Mouse (Mus musculus): ENCODE measurements at regions not wholly inside any gene's neighbourhood (a gene's known extent, or its start where the extent isn't known, plus 50 kb on each side); places are given as distances from the start of the nearest gene placed in this dataset.

GRCm38 (mm10) chr5:149338016-149338696, 73.4 kb upstream of the Medag start:
- intact Hi-C loops (cut with DNase I): loop anchor here (5.0 kb wide), 3 partner anchors 126 to 531 kb away; partner anchors contain the start of genes Hmgb1 and Uspl1
- DNase-seq (ENCODE audit: low spot score in 2 of 2): peak; percentile 65 to 78

DNA sequence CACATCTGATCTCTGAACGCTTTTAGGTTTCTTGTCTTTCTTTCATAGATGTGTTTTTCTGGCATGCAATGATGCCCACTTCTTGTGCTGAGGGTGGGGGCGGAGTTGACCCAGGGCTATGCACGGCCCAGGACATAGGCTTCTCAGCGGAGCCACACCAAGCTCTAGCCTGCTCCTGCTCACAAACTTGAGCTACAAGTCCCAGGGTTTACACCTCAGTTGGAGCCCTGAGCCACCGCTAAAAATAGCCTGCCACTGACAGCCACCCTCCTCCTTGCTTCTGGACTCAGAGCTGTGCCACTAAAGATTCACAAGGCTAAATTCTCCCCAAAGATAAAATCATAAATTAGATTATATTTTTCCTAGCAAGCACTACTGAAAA, 72.9 kb upstream of the Medag start:
- intact Hi-C loops (cut with DNase I): loop anchor here (5.0 kb wide), 3 partner anchors 126 to 531 kb away; partner anchors contain the start of genes Hmgb1 and Uspl1
- DNase-seq (ENCODE audit: low spot score in 2 of 2): peak in 1 of 2 experiments; percentile 24

DNA sequence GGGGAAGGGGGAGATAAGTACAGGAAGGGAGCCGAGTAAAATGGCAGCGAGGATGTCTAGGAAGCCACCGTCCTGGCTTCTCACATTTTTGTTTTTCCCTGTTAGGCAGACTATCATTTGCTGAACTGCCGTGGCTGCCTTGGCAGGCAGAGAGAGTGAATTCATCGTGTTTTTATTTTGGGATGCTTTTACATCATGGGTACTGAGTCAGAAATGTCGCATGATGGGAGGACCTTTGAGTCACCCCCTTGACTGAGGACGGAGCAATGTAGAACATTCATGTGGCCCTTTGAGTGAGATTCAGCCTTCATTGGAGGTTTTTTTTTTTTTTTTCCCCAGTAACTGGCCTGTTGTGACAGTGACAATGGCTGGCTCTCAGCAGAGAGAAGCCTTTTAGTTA, 71.2 kb upstream of the Medag start:
- DNase-seq (ENCODE audit: low spot score in 2 of 2): no peak
- intact Hi-C loops (cut with DNase I): no loop called here

DNA sequence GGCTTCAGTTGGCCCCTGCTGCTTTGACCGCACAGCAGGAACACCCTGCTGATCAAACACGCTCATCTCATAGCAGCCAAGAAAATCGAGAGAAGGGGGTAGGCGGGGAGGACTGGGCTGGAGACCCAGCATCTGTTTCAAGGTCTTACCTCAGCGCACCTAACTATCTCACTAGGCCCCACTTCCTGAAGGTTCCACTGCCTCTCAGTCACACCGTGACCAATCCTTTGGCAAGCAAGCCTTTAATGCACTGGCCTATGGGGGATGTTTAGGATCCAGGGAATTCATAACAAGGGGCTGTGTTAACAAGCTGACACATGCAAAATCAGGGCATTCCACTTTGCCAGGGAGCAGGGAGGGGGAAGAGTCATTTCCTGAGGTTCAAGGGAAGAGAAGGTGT, 70.1 kb upstream of the Medag start:
- no peak for DNase-seq (ENCODE audit: low spot score in 2 of 2)
- intact Hi-C loops (cut with DNase I): no loop called here

DNA sequence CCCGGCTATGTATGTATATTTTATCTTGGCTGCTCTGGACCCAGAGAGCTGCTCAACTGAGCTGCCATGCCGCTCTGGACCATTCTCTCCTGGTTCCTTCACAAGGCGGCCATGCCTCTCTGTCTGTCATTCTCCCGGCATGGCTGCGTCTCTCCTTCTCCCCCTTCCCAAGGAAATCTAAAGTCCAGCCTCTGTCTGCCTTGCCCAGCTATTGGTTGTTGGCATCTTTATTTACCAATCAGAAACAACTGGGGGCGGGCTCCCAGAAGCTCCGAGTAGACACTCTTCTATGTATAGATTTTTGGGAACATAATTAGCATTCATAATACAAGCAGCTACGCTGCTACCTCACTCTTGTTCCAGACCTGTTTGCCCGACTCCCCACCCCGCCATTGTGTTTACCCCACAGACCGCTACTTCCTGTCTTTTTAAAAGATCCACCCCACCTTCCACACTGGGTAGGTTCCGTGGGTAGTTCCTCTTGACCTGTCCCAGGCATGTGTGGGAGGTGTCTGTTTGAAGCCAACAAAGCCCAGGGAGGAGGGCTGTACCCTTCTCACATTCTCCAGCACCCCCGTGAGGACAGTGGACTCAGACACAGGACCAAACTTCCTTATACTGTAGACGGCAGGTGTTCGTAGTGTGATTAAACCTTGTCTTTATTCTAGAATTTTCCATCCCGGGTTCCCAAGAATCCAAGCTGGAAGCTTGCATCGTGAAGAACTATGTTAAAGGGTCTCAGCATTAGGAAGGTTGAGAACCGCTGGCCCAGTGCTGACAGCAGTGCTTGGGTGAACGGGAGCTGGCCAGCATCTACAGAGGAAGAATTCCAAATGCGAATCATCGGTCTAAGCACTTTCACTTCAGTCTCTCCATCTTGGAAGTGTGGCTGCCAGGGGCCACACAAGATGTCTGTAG, 67.7 kb upstream of the Medag start:
- intact Hi-C loops (cut with DNase I): no loop called here
- no peak for DNase-seq (ENCODE audit: low spot score in 2 of 2)

- intact Hi-C loops (cut with DNase I): no loop called here
- DNase-seq (ENCODE audit: low spot score in 2 of 2): no peak
These were observed 67.1 kb upstream of the Medag start for GRCm38 (mm10) chr5:149344528-149344855.

- no peak for DNase-seq (ENCODE audit: low spot score in 2 of 2)
- intact Hi-C loops (cut with DNase I): no loop called here
These were observed 66.4 kb upstream of the Medag start for GRCm38 (mm10) chr5:149345161-149345560.

- DNase-seq (ENCODE audit: low spot score in 2 of 2): no peak
- intact Hi-C loops (cut with DNase I): no loop called here
These were observed 61.9 kb upstream of the Medag start for GRCm38 (mm10) chr5:149349685-149350084.

DNA sequence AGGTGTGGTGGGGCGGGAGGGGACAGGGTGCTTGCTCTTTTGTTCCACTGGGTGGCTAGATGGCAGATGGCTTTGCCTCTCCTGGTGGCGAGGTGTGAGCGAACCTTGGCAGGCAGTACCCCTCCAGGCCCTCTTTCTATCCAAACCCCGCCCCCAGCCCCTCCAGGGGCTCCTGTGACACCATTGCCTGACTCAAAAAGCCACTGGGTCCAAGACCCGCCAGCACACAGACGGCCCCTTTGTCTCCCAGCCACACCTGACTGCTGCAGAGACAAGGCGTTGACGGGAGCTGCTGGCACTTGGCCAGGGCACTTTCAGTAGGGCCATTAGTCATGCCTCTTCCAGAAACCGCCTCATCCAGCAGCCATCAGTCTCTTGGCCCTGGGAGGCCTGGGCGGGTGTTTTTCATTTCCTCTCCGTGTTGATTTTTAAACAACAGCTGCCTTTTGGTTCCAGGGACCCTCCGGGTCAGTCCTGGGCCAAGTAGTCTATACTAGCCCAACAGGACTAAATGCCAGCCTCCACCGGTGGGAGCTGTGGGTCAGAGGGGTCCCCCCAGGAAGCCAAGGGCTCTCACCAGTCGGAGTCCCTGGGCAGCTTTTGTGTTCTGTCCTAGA, 58.4 kb upstream of the Medag start:
- intact Hi-C loops (cut with DNase I): no loop called here
- no peak for DNase-seq (ENCODE audit: low spot score in 2 of 2)

GRCm38 (mm10) chr5:149354448-149355115, 57.0 kb upstream of the Medag start:
- intact Hi-C loops (cut with DNase I): no loop called here
- no peak for DNase-seq (ENCODE audit: low spot score in 2 of 2)

DNA sequence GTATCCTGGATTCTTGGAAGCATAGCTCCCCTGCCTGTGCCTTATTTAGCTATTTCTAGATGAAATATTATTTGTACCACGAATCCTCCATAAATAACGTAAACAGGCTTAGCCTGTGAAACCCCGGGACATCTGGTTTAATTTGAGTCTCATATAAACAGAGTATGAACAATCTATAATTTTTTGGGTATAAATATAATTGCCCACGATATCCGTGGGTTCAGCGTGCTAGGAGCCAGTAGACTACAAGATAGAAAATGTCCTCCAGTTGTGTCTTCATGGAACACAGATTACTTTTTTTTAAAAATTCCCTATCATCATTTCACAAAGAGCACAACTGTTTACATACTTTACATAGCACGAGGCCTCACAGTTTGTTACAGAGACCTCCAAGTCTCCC, 56.4 kb upstream of the Medag start:
- intact Hi-C loops (cut with DNase I): no loop called here
- DNase-seq (ENCODE audit: low spot score in 2 of 2): no peak

- intact Hi-C loops (cut with DNase I): no loop called here
These were observed 54.6 kb upstream of the Medag start for GRCm38 (mm10) chr5:149356970-149357369.

More at GRCm38 (mm10) chr5:149356970-149357369, 54.6 kb upstream of the Medag start:
- no peak for DNase-seq (ENCODE audit: low spot score in 2 of 2)

Data from left cerebral cortex, postnatal 36 days (tissue).